Mouse (Mus musculus) G1E-ER4 (cell line): ENCODE data around the gene Fam19a2. TPM values are rescaled to one million over a fixed set of nuclear protein-coding genes. Genes with fewer than 3 reads are reported as not detected.

Experiments
- GATA1 ChIP-seq: IDR thresholded peaks from one replicate; pipeline ENCODE4 v1.8.0; 2012; ENCODE audit warnings: low read length, inconsistent platforms
- polyA plus RNA-seq: library from polyadenylated mRNA; stranded (reverse); fragments of >175 nt; gene quantifications from 2 replicates; pipeline ENCODE4 v1.2.3, GENCODE M21; 2012

The Fam19a2 gene
- polyA plus RNA-seq, 1 experiment: not detected

DNA sequence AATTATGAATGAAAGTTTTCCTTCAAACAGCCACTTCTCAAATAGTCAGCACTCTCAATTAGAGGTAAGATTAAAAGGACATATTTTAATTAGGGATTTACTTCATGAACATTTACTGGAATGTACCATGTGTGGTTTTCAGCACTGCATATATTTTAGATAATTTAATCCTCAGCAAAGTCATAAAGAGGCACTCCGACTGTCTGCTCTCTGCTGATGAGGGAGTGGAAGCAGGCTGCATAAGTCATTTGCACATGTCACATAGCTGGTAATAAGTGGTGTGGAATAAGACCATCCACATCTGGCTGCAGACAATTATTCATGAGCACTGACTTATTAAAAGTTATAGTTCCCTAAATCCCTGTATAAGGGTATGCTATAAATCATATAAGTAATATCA is 484.5 kb downstream of the Fam19a2 start:
- TF ChIP-seq GATA1: no peak

DNA sequence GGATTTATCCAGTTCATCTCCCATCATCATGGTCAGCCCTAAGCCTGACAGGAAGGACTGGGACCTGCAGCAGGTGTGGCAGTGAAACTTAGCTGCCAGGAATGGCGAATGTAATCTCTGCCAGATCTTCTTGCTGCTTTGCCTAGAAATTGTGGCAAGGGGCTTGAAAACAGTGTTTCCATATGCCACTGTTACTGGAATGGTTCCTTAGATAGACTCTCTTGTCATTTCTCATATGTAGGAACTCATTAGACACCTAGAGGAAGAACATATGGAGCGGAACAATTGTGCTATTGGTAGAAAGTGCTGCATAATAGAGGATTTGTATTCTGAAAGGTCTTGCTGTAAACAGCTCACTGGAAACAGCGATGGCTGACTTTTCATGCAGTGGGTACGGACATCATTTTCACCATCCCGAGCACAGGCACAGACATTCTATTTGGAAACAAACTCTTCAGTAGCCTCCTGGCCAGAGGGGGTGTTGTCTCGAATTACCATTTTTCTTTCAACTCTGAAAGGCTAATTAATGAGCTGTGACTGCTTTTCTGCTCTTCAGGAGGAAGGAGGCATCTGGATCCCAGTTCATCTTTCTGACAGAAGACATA is 488.0 kb downstream of the Fam19a2 start:
- no peak for TF ChIP-seq GATA1

DNA sequence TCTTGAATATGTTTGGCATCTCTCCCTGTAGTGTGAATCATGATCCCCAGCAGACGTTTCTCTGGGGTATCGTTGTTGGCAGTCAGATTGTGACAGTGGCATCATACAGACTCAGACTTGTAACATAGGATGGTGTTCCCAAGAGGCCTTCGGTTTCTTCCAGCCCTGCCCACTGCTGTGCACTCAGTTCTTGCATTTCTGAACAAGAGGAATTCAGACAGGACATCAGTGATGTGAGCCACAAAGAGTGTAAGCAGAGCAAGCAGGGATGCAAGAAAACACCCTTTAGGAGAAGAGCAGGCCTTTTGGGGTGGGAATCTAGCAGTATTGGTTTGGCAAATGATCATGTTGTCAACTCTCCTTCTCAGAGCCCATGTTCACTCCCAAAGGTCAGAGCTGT is 489.0 kb downstream of the Fam19a2 start:
- no peak for TF ChIP-seq GATA1

DNA sequence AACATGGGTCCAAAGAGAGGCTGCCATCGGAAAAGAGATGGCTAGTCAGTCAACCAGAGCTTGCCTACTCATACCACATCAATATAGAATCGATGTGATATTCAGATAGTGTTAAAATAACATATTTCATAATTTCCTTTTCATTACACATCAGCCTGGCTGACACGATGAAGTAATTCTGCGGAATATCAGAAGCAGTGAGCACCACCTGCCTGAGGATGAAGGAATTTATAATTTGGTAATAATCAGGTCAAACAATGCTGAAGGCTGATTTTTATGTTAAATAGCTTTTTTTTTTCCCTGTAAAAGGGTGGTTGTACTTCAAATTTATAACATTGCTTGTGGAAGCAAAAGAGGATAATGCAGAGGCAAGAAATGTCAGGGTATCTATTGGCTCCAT is 490.2 kb downstream of the Fam19a2 start:
- TF ChIP-seq GATA1: no peak

DNA sequence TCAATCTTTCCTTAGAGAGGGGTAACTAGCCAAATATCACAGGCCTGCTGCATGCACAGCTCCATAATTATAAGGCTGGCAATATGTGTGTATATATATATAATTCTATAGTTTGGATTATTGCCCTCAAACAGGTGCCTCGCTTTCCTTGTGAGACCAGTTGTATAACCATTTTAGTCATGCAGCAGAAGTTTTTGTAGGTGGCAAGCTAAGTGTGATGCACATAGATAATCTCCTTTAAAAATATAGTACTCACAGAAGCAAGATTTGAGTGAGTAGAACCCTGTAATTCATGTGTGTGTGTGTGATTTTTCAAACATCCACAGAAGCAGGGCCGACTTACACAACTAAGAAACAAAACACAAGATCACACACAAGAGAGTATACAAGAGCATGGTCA is 525.6 kb downstream of the Fam19a2 start:
- no peak for TF ChIP-seq GATA1

Other genes with a start within 250 kb of the Fam19a2 start
- gene Mon2, start 187.5 kb upstream of the Fam19a2 start, polyA plus RNA-seq: 8.3 and 17.3 TPM in 2 replicates
- gene Usp15, start 67.0 kb upstream of the Fam19a2 start, polyA plus RNA-seq: 6.1 and 27.5 TPM in 2 replicates